Mouse (Mus musculus): ENCODE data around the gene Gcnt2.

Gene Gcnt2

GRCm38 (mm10) chr13:41002001-41002400 is 142.4 kb downstream of the Gcnt2 start:
- no peak for DNase-seq

- no peak for DNase-seq
Measured at GRCm38 (mm10) chr13:41006244-41006643, 146.7 kb downstream of the Gcnt2 start.

DNA sequence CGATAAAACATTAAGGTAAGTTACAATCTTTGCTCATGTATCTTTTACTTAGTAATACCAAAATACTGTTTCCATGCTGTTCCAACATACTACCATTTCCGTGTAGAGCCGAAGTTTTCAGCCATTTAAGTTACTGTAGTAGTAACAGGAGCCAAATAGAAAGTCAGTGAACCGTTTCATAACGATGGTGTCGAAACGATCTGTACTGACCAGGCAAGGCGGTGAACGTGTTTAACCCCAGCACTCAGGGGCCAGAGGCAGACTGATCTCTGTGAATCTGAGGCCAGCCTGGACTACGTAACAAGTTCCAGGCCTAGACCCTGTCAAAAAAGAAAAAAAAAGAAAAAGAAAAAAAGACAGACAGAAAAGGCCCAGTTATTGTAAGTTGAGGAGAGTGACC is 148.7 kb downstream of the Gcnt2 start:
- DNase-seq: no peak

DNA sequence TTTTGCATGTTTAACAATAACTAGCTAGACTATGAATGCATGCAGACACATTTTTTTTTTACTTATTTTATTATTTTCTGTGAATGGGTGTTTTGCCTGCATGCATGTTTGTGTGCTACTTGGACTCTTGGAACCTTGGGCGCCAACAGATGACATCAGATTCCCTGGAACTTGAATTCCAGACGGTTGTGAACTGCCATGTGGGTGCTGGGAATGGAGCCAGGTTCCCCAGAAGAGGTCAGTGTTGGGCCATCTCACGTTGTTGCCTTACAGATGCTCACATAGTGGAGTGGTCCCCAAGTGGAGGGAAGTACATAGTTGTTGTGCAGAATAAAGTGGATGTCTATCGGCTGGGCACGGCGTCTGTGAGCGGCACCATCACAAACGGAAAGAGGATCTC is 149.4 kb downstream of the Gcnt2 start:
- no peak for DNase-seq
